Comparison of ENCODE assay signal across 8 mouse cellular contexts in genomic region chr12:100421538-100421937, GRCm38 (mm10).
A peak's percentile ranks its signal among the peaks of the same experiment; 100 is the strongest.
DNase-seq lines count a peak whose midpoint lies in the region; ATAC-seq lines count a peak whose summit lies in the region.

No protein-coding gene starts in this region.

- no peaks in the 10 kb centered on the region for H3K36me3 ChIP-seq in hindbrain, embryonic 11.5 days (ENCODE audit: control insufficient read depth, insufficient read depth, low read length)
- H3K36me3 ChIP-seq in hindbrain, embryonic 13.5 days = no peaks in the 10 kb centered on the region
- H3K36me3 ChIP-seq in forebrain, embryonic 15.5 days = no peaks in the 10 kb centered on the region
- H3K36me3 ChIP-seq in midbrain, embryonic 13.5 days = no peaks in the 10 kb centered on the region

- no peak overlapping the region for H3K27ac ChIP-seq in hindbrain, embryonic 11.5 days (ENCODE audit: low read depth, low read length)
- H3K27ac ChIP-seq in hindbrain, embryonic 13.5 days = no peak overlapping the region
- no peak overlapping the region for H3K27ac ChIP-seq in forebrain, embryonic 15.5 days (replicated peaks)
- 0 out of 2 replicates have a peak overlapping the region, but pooled peaks have one; percentile 36 for H3K27ac ChIP-seq in midbrain, embryonic 13.5 days

- H3K9me3 ChIP-seq in hindbrain, embryonic 11.5 days (ENCODE audit: control insufficient read depth, low read length) = no peaks in the 10 kb centered on the region
- no peaks in the 10 kb centered on the region for H3K9me3 ChIP-seq in hindbrain, embryonic 13.5 days
- H3K9me3 ChIP-seq in forebrain, embryonic 15.5 days = no peaks in the 10 kb centered on the region
- H3K9me3 ChIP-seq in midbrain, embryonic 13.5 days = no peaks in the 10 kb centered on the region

- H3K4me1 ChIP-seq in hindbrain, embryonic 11.5 days (replicated peaks; ENCODE audit: control insufficient read depth, insufficient read depth, low read length) = no peaks in the 10 kb centered on the region
- peaks cover 20% of the 10 kb centered on the region for H3K4me1 ChIP-seq in hindbrain, embryonic 13.5 days (replicated peaks)
- peaks cover 3% of the 10 kb centered on the region for H3K4me1 ChIP-seq in forebrain, embryonic 15.5 days
- peaks cover 11% of the 10 kb centered on the region for H3K4me1 ChIP-seq in midbrain, embryonic 13.5 days (replicated peaks)

- DNase-seq in hindbrain, embryonic 11.5 days (ENCODE audit: low spot score) = peak; percentile 52
- peak; percentile 49 for DNase-seq in CD4-positive helper T cell, adult 2 months (ENCODE audit: low read depth, low spot score)
- peak; percentile 3 for DNase-seq in c-Kit-positive CD71-positive TER-119-negative erythroid progenitor cells, embryonic 14.5 days (ENCODE audit: low read depth)
- DNase-seq in kidney, postnatal 10 days = peak; percentile 58
- DNase-seq in thymus, postnatal 10 days (ENCODE audit: low spot score in 2 of 2) = peak; percentile 19 to 62

- 68% methylated on average over 6 of the region's 6 CpGs for WGBS in hindbrain, embryonic 11.5 days
- WGBS in hindbrain, embryonic 13.5 days = 60% methylated on average over 6 of the region's 6 CpGs
- 55% methylated on average over 6 of the region's 6 CpGs for WGBS in forebrain, embryonic 15.5 days
- 55% methylated on average over 6 of the region's 6 CpGs for WGBS in midbrain, embryonic 13.5 days

- H3K4me2 ChIP-seq in hindbrain, embryonic 11.5 days (replicated peaks; ENCODE audit: low read depth, low read length) = no peak overlapping the region
- no peak overlapping the region for H3K4me2 ChIP-seq in hindbrain, embryonic 13.5 days
- H3K4me2 ChIP-seq in forebrain, embryonic 15.5 days (replicated peaks) = no peak overlapping the region
- no peak overlapping the region for H3K4me2 ChIP-seq in midbrain, embryonic 13.5 days (replicated peaks)

- no peak overlapping the region for H3K4me3 ChIP-seq in hindbrain, embryonic 11.5 days (ENCODE audit: low read depth, low read length)
- no peak overlapping the region for H3K4me3 ChIP-seq in hindbrain, embryonic 13.5 days
- no peak overlapping the region for H3K4me3 ChIP-seq in forebrain, embryonic 15.5 days
- H3K4me3 ChIP-seq in midbrain, embryonic 13.5 days (replicated peaks) = no peak overlapping the region

- H3K9ac ChIP-seq in hindbrain, embryonic 11.5 days (ENCODE audit: low read depth, low read length) = no peak overlapping the region
- no peak overlapping the region for H3K9ac ChIP-seq in hindbrain, embryonic 13.5 days
- H3K9ac ChIP-seq in forebrain, embryonic 15.5 days (replicated peaks) = no peak overlapping the region
- H3K9ac ChIP-seq in midbrain, embryonic 13.5 days (replicated peaks) = no peak overlapping the region

- H3K27me3 ChIP-seq in hindbrain, embryonic 11.5 days (ENCODE audit: control insufficient read depth, insufficient read depth, low read length) = no peaks in the 10 kb centered on the region
- no peaks in the 10 kb centered on the region for H3K27me3 ChIP-seq in hindbrain, embryonic 13.5 days
- H3K27me3 ChIP-seq in forebrain, embryonic 15.5 days = no peaks in the 10 kb centered on the region
- no peaks in the 10 kb centered on the region for H3K27me3 ChIP-seq in midbrain, embryonic 13.5 days

- no peak for ATAC-seq in hindbrain, embryonic 11.5 days (ENCODE audit: low FRiP score)
- ATAC-seq in hindbrain, embryonic 13.5 days (ENCODE audit: low FRiP score) = no peak
- peak; percentile 67 for ATAC-seq in forebrain, embryonic 15.5 days (replicated peaks)
- peak; percentile 66 for ATAC-seq in midbrain, embryonic 13.5 days

Comparison
In these comparisons a context has a peak if more than half of its experiments do, and no peak if none do; other contexts are left out.
1. ATAC-seq: peak in forebrain, embryonic 15.5 days (single experiment) and midbrain, embryonic 13.5 days (single experiment); none in hindbrain, embryonic 11.5 days (single experiment) and hindbrain, embryonic 13.5 days (single experiment).
2. DNase-seq: peak in every context shown above with its lines; median percentile 58 in kidney, postnatal 10 days; 52 in hindbrain, embryonic 11.5 days; 49 in CD4-positive helper T cell, adult 2 months; 40 in thymus, postnatal 10 days; 3 in c-Kit-positive CD71-positive TER-119-negative erythroid progenitor cells, embryonic 14.5 days.